Comparison of ENCODE assay signal across 10 mouse cellular contexts in genomic region chr16:88657426-88657825, GRCm38 (mm10). TPM values are rescaled to one million over a fixed set of nuclear protein-coding genes. Genes with fewer than 3 reads are reported as not detected.
DNase-seq lines count a peak whose midpoint lies in the region; ATAC-seq and TF ChIP-seq lines count a peak whose summit lies in the region.
"Had no signal": no experiment of that assay in that cellular context is flagged by ENCODE, and none has a peak within 500 bp of the region (broad histone marks: within the 10 kb centered on the region; RNA-seq: fewer than 3 reads in every experiment).

No protein-coding gene starts in this region.

- no peak overlapping the region for H3K4me2 ChIP-seq in hindbrain, embryonic 13.5 days
- H3K4me2 ChIP-seq in hindbrain, embryonic 12.5 days (replicated peaks), result no peak overlapping the region
- H3K4me2 ChIP-seq in neural tube, embryonic 14.5 days (ENCODE audit: low read depth, low read length), result no peak overlapping the region
- H3K4me2 ChIP-seq in neural tube, embryonic 15.5 days, result no peak overlapping the region
- H3K4me2 ChIP-seq: liver, embryonic 15.5 days had no signal

- H3K27me3 ChIP-seq in hindbrain, embryonic 13.5 days, result no peaks in the 10 kb centered on the region
- H3K27me3 ChIP-seq in hindbrain, embryonic 12.5 days, result no peaks in the 10 kb centered on the region
- H3K27me3 ChIP-seq in neural tube, embryonic 14.5 days (ENCODE audit: control insufficient read depth, insufficient read depth, low read length), result no peaks in the 10 kb centered on the region
- H3K27me3 ChIP-seq in neural tube, embryonic 15.5 days (replicated peaks), result no peaks in the 10 kb centered on the region
- H3K27me3 ChIP-seq: liver, embryonic 15.5 days had no signal

- DNase-seq in skeletal muscle tissue, adult 2 months (ENCODE audit: low read depth, low spot score), result peak; percentile 10
- no peak for DNase-seq in thymus, postnatal 10 days (ENCODE audit: low spot score in 2 of 2)
- no peak for DNase-seq in urinary bladder, postnatal 10 days (ENCODE audit: low spot score)
- DNase-seq: thymus, adult 2 months had no signal

- peak; percentile 63 for ATAC-seq in hindbrain, embryonic 13.5 days (ENCODE audit: low FRiP score)
- ATAC-seq in hindbrain, embryonic 12.5 days (ENCODE audit: low FRiP score), result no peak
- peak; percentile 34; the same call in 1 of the 2 replicates for ATAC-seq in neural tube, embryonic 14.5 days (ENCODE audit: low read depth)
- ATAC-seq in neural tube, embryonic 15.5 days (ENCODE audit: low FRiP score), result no peak

- H3K27ac ChIP-seq in hindbrain, embryonic 13.5 days, result no peak overlapping the region
- H3K27ac ChIP-seq in hindbrain, embryonic 12.5 days, result no peak overlapping the region
- H3K27ac ChIP-seq in neural tube, embryonic 14.5 days (ENCODE audit: low read depth, low read length), result no peak overlapping the region
- no peak overlapping the region for H3K27ac ChIP-seq in neural tube, embryonic 15.5 days (replicated peaks)
- H3K27ac ChIP-seq in embryonic fibroblast, embryonic 13.5 days (ENCODE audit: insufficient read depth, low read length), result no peak overlapping the region
- H3K27ac ChIP-seq: liver, embryonic 15.5 days had no signal

- no peaks in the 10 kb centered on the region for H3K36me3 ChIP-seq in hindbrain, embryonic 13.5 days
- no peaks in the 10 kb centered on the region for H3K36me3 ChIP-seq in hindbrain, embryonic 12.5 days
- no peaks in the 10 kb centered on the region for H3K36me3 ChIP-seq in neural tube, embryonic 14.5 days (ENCODE audit: control insufficient read depth, insufficient read depth, low read length)
- H3K36me3 ChIP-seq in neural tube, embryonic 15.5 days, result no peaks in the 10 kb centered on the region
- H3K36me3 ChIP-seq: liver, embryonic 15.5 days had no signal

- no peak overlapping the region for H3K9ac ChIP-seq in hindbrain, embryonic 13.5 days
- no peak overlapping the region for H3K9ac ChIP-seq in hindbrain, embryonic 12.5 days
- no peak overlapping the region for H3K9ac ChIP-seq in neural tube, embryonic 14.5 days (replicated peaks; ENCODE audit: low read depth, low read length)
- H3K9ac ChIP-seq in neural tube, embryonic 15.5 days (replicated peaks), result no peak overlapping the region
- H3K9ac ChIP-seq: liver, embryonic 15.5 days had no signal

- no peaks in the 10 kb centered on the region for H3K9me3 ChIP-seq in hindbrain, embryonic 13.5 days
- no peaks in the 10 kb centered on the region for H3K9me3 ChIP-seq in hindbrain, embryonic 12.5 days (replicated peaks)
- no peaks in the 10 kb centered on the region for H3K9me3 ChIP-seq in neural tube, embryonic 14.5 days (ENCODE audit: control insufficient read depth, low read length)
- no peaks in the 10 kb centered on the region for H3K9me3 ChIP-seq in neural tube, embryonic 15.5 days (replicated peaks)
- H3K9me3 ChIP-seq: liver, embryonic 15.5 days had no signal

- WGBS in hindbrain, embryonic 13.5 days, result 72% methylated on average over 1 of the region's 1 CpGs
- 63% methylated on average over 1 of the region's 1 CpGs for WGBS in hindbrain, embryonic 12.5 days
- WGBS in neural tube, embryonic 14.5 days, result 57% methylated on average over 1 of the region's 1 CpGs
- 52% methylated on average over 1 of the region's 1 CpGs for WGBS in neural tube, embryonic 15.5 days

- TF ChIP-seq CTCF in embryonic fibroblast, embryonic 13.5 days (IDR thresholded peaks at IDR 0.05; ENCODE audit: borderline replicate concordance, insufficient read depth, low read length), result peak; percentile 4; the same call in 1 of the 2 replicates

- no peak overlapping the region for H3K4me3 ChIP-seq in hindbrain, embryonic 13.5 days
- H3K4me3 ChIP-seq in hindbrain, embryonic 12.5 days, result no peak overlapping the region
- H3K4me3 ChIP-seq in neural tube, embryonic 14.5 days (ENCODE audit: low read depth, low read length), result no peak overlapping the region
- H3K4me3 ChIP-seq in neural tube, embryonic 15.5 days (replicated peaks), result no peak overlapping the region
- no peak overlapping the region for H3K4me3 ChIP-seq in embryonic fibroblast, embryonic 13.5 days (ENCODE audit: insufficient read depth, low read length)
- H3K4me3 ChIP-seq: liver, embryonic 15.5 days had no signal

- no peaks in the 10 kb centered on the region for H3K4me1 ChIP-seq in hindbrain, embryonic 13.5 days (replicated peaks)
- no peaks in the 10 kb centered on the region for H3K4me1 ChIP-seq in hindbrain, embryonic 12.5 days
- H3K4me1 ChIP-seq in neural tube, embryonic 14.5 days (ENCODE audit: control insufficient read depth, insufficient read depth, low read length), result no peaks in the 10 kb centered on the region
- 0 out of 2 replicates have a peak, but pooled peaks cover 3% of the 10 kb centered on the region for H3K4me1 ChIP-seq in neural tube, embryonic 15.5 days
- H3K4me1 ChIP-seq in embryonic fibroblast, embryonic 13.5 days (ENCODE audit: control insufficient read depth, insufficient read depth, low read length), result no peaks in the 10 kb centered on the region
- H3K4me1 ChIP-seq: liver, embryonic 15.5 days had no signal

- TF ChIP-seq POLR2A in embryonic fibroblast, embryonic 13.5 days (IDR thresholded peaks at IDR 0.05; ENCODE audit: low read depth, low read length), result no peak

RNA-seq across cellular contexts. Expression of gene Krtap26-1, which starts 9.8 kb away (rescaled TPM):
- not detected in 2 replicates for polyA plus RNA-seq in hindbrain, embryonic 13.5 days (2015; fragmentation: Nextera tagmentation; extraction: Ambion mirVana)
- not detected in 2 replicates for polyA plus RNA-seq in hindbrain, embryonic 12.5 days (2016; fragmentation: Nextera tagmentation; extraction: Ambion mirVana)
- not detected in 2 replicates for polyA plus RNA-seq in neural tube, embryonic 14.5 days (2014; fragmentation: Nextera tagmentation; extraction: Ambion mirVana)
- 0.15 TPM in 1 of 2 replicates, not detected in the other for polyA plus RNA-seq in neural tube, embryonic 15.5 days (2015; fragmentation: Nextera tagmentation; extraction: Ambion mirVana)
- polyA plus RNA-seq in embryonic fibroblast, embryonic 13.5 days (2011; ENCODE audit: insufficient read length, low read depth, missing spikeins), result not detected in 2 replicates
- polyA plus RNA-seq: liver, embryonic 15.5 days; thymus, adult 2 months had no signal

RNA-seq across cellular contexts. Expression of gene Krtap27-1, which starts 14.0 kb away (rescaled TPM):
- polyA plus RNA-seq in hindbrain, embryonic 13.5 days (2015; fragmentation: Nextera tagmentation; extraction: Ambion mirVana), result not detected in 2 replicates
- polyA plus RNA-seq in hindbrain, embryonic 12.5 days (2016; fragmentation: Nextera tagmentation; extraction: Ambion mirVana), result not detected in 2 replicates
- polyA plus RNA-seq in neural tube, embryonic 14.5 days (2014; fragmentation: Nextera tagmentation; extraction: Ambion mirVana), result not detected in 2 replicates
- polyA plus RNA-seq in neural tube, embryonic 15.5 days (2015; fragmentation: Nextera tagmentation; extraction: Ambion mirVana), result not detected in 2 replicates
- polyA plus RNA-seq in embryonic fibroblast, embryonic 13.5 days (2011; ENCODE audit: insufficient read length, low read depth, missing spikeins), result not detected in 2 replicates
- polyA plus RNA-seq: liver, embryonic 15.5 days; thymus, adult 2 months had no signal

RNA-seq across cellular contexts. Expression of gene 2310079G19Rik, which starts 30.0 kb away (rescaled TPM):
- not detected in 2 replicates for polyA plus RNA-seq in hindbrain, embryonic 13.5 days (2015; fragmentation: Nextera tagmentation; extraction: Ambion mirVana)
- polyA plus RNA-seq in hindbrain, embryonic 12.5 days (2016; fragmentation: Nextera tagmentation; extraction: Ambion mirVana), result not detected in 2 replicates
- not detected in 2 replicates for polyA plus RNA-seq in neural tube, embryonic 14.5 days (2014; fragmentation: Nextera tagmentation; extraction: Ambion mirVana)
- not detected in 2 replicates for polyA plus RNA-seq in neural tube, embryonic 15.5 days (2015; fragmentation: Nextera tagmentation; extraction: Ambion mirVana)
- polyA plus RNA-seq in embryonic fibroblast, embryonic 13.5 days (2011; ENCODE audit: insufficient read length, low read depth, missing spikeins), result not detected in 2 replicates
- polyA plus RNA-seq: liver, embryonic 15.5 days; thymus, adult 2 months had no signal

RNA-seq across cellular contexts. Expression of gene Krtap24-1, which starts 45.3 kb away (rescaled TPM):
- polyA plus RNA-seq in hindbrain, embryonic 13.5 days (2015; fragmentation: Nextera tagmentation; extraction: Ambion mirVana), result not detected in 2 replicates
- not detected in 2 replicates for polyA plus RNA-seq in hindbrain, embryonic 12.5 days (2016; fragmentation: Nextera tagmentation; extraction: Ambion mirVana)
- polyA plus RNA-seq in neural tube, embryonic 14.5 days (2014; fragmentation: Nextera tagmentation; extraction: Ambion mirVana), result not detected in 2 replicates
- not detected in 2 replicates for polyA plus RNA-seq in neural tube, embryonic 15.5 days (2015; fragmentation: Nextera tagmentation; extraction: Ambion mirVana)
- not detected in 2 replicates for polyA plus RNA-seq in embryonic fibroblast, embryonic 13.5 days (2011; ENCODE audit: insufficient read length, low read depth, missing spikeins)
- polyA plus RNA-seq: liver, embryonic 15.5 days; thymus, adult 2 months had no signal

RNA-seq across cellular contexts. Expression of gene 2310061N02Rik, which starts 50.3 kb away (rescaled TPM):
- polyA plus RNA-seq in hindbrain, embryonic 13.5 days (2015; fragmentation: Nextera tagmentation; extraction: Ambion mirVana), result not detected in 2 replicates
- polyA plus RNA-seq in hindbrain, embryonic 12.5 days (2016; fragmentation: Nextera tagmentation; extraction: Ambion mirVana), result not detected in 2 replicates
- polyA plus RNA-seq in neural tube, embryonic 14.5 days (2014; fragmentation: Nextera tagmentation; extraction: Ambion mirVana), result not detected in 2 replicates
- polyA plus RNA-seq in neural tube, embryonic 15.5 days (2015; fragmentation: Nextera tagmentation; extraction: Ambion mirVana), result not detected in 2 replicates
- polyA plus RNA-seq in embryonic fibroblast, embryonic 13.5 days (2011; ENCODE audit: insufficient read length, low read depth, missing spikeins), result not detected in 2 replicates
- polyA plus RNA-seq: liver, embryonic 15.5 days; thymus, adult 2 months had no signal

Comparison
In these comparisons a context has a peak if more than half of its experiments do, and no peak if none do; other contexts are left out.
1. ATAC-seq: peak in hindbrain, embryonic 13.5 days (single experiment) and neural tube, embryonic 14.5 days (single experiment); none in hindbrain, embryonic 12.5 days (single experiment) and neural tube, embryonic 15.5 days (single experiment).